Mouse (Mus musculus) 416B (cell line): Measurements from ENCODE around the gene Rcc1l.

Experiments
- DNase-seq: peaks from one replicate; pipeline ENCODE4 v3.0.0; 2011; ENCODE audit warnings: low read depth

Gene Rcc1l

DNA sequence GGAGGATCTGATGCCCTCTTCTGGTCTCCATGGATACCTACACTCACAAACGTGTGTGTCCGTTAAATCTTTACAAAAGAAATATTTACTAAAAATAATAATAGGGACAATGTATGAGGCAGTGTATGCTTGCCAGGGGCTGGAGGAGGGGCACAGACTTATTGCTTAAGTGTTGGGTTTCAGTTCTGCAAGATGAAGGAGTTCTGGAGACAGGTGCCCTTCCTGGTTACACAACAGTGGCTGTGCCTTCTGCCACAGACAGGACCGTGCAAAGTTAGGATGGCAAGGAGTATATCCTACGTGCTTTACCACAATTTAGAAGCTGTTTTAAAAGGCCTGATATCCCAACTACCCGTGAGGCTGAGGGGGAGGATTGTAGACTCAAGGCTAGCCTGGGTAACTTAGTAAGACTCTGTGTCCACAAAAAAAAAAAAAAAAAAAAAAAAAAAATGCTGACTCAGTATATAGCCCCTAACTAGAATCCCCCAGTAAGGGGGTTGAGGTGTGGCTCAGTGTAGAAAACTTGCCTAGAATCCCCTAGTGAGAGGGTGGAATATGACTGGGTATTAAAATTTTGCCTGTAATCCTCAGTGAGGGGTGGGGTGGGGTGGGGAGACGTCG, 60.8 kb downstream of the Rcc1l start:
- no peak for DNase-seq

DNA sequence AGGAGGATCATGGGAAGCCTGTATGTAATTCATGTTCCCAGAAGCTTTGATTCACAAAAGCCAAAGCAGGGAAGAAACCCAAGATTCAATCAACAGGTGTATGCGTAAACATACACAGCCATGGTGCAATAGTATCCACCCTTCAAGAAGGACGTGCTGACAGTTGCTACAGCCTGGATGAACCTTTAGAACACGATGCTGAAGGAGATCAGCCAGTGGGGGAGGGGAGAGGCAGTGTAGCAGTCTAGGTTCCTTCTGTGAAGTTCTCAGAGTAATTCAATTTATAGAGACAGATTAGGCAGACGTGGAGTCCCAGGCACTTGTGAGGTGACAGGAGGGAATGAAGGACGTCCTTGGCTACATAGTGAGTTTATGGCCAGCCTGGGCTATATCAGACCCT, 61.6 kb downstream of the Rcc1l start:
- DNase-seq, result no peak

DNA sequence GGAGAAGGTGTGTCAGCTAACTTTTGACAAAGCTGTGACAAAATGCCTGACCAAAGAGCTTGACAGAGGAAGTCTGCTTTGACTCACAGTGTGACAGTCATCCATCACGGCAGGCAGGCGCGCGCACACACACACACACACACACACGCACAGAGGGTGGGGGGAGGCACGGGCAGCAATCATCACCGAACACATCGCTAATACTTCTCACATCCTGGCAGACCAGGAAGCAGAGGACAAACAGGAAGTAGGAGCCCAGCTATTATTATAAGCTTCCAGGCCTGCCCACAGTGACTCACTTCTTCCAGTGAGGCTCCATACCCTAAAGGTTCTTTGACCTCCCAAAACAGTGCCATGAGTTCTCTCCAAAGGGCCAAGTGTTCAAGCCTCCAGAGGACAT, 70.7 kb downstream of the Rcc1l start:
- peak; percentile 75 for DNase-seq

DNA sequence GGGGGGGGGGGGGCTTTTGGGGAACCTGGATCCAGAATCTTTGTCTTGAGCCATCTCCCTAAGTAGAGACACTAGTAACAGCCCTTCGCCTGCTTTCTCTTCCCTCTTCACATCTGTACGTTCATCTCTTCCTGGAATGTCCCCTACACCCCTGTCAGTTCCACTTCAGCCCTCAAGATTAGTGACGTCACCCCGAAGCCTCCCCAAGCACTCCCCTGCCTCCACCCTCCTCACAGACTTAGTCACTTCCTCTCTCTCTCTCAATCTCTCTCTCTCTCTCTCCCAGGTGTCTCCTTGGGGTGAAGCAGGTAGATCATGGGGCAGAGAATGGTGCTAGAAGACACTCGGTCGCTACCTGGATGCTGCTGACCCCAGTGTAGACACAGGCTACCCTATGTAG, 73.9 kb downstream of the Rcc1l start:
- peak; percentile 60 for DNase-seq

DNA sequence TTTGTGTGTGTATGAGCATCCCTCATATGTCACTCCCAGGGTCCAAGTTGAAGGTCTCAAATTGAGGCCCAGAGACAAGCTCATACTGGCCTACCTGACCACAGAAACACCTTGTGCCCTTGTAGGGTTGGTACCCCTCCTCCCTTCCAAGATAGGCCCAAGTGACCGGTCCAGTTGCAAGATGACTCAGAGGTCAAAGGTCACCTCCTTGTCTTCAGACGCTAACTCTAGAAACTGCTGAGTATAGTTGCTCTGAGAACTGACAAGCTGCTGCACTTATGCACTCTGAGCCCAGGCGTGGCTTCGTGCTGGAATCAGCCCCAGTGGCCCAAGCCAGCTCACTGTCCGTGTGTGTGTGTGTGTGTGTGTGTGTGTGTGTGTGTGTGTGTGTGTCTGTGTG, 74.7 kb downstream of the Rcc1l start:
- DNase-seq, result peak; percentile 45

DNA sequence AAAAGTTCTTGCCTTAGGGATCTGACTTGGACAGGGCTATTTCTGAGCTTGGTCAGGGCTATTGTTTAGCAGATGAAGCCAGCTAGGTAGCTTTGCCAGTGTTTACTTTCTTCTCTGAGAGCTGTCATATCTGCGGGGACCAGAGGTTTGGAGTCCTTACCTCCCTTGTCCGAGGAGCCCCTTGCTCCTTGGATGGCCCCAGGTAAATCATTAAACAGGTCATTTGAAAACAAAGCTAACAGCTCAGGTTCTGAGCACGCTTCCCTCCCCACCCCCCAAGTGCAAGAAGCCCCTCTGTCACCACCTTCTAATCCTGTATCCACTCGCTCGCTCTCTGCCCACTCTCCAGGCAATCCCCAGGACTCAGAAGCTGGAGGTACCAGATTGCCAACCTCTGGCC, 75.3 kb downstream of the Rcc1l start:
- no peak for DNase-seq

DNA sequence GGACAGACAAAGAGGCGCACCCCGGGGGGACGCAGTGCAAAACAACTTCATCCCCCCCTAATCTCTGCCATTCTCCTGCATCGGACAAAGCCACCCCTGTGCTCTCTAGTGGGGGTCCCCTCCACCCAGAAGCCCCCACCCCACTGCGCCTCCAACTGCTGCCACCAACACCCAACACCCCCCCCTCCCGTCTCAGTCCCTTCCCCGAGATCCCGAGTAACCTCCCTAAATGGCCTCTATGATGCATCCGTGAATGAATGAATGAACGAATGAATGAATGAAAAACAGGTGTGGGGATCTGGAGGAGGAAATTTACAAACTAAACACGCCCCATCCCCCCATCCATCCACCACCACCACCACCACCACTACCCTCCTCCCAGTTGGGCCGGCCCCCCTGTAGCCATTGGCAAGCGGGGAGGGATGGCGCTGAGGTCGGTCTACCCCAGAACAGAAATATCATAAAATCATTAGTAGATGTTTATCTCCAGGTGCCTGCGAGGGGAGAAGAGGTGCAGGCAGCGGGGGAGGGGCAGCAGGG, 76.3 kb downstream of the Rcc1l start:
- no peak for DNase-seq

DNA sequence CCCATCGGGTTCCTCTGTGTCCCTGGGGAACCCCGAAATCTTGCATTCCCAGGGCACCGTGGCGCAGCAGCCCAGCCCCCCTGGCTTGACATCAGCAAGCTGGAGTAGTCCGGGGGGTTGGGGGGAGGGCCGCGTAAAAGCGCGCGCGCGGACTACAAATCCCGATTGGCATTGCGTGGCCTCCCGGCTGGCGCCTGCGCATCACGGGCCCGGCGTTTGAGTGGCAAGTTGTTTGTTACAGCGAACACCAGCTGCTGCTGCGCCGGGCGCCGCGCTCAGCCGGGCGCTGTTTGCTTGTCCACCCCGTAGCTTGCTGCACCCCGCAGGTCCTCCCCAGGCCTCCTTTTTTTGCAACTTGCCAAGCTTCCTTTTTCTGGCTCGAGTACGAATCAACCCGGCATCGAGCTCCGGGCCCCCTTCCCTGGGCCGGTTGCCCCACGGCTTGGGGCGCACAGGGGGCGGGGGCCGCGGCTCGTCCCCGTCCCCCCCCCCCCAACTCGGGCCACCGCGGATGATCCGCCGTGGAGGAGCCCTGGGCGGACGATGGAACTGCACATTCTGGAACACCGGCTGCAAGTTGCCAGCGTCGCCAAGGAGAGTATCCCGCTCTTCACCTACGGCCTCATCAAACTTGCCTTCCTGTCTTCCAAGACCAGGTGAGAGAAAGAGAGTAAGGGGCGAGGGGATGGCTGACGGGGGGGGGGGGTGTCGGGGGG, 76.9 kb downstream of the Rcc1l start, which contains the start of gene Castor2:
Gene Castor2, plus strand, starts transcription at position 216 of the 716 bp plus-strand sequence.
- DNase-seq, result peak; percentile 80

DNA sequence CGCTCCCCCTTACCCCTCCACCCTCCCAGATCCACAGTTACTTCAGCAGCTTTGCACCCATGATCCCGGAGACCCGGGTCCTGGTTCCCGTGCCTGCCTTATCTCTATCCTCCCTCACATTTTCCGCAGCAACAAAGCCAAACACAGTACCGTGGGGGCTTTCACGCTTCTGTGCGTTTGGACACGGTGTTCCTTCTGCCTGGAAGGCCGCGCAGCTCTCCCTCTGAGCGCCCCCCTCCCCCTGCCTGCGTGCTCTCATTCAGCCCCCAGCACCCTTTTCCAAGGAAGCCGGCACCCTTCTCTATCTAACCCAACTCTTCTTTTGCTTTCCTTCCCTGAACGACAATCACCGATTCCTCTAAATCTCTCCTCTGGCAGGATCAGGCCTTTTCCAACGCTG, 77.6 kb downstream of the Rcc1l start:
- no peak for DNase-seq

DNA sequence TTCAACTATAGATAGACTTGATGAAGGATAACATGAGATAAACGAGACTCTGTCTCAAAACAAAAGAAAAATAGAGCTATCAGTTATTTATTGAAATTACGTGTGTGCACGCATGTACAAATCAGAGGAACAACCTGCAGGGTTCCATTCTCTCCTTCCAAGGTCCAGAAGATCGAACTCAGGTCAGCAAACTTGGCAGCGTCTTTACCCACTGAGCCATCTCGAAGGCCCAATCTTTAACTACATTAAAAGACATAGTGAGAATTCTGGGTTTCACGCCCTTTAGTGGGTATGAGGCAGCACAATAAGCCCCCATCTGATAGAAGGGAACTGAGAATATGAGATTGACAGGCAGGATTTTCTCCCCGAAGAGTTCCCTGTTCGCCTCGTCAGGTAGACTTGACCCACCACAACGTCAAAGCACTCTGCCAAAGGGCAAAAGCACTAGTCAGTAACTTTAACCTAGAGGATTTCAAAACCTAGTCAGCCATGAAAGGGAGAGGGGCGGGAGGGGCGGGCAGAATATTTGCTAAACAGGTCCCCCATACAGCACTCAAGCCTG, 78.2 kb downstream of the Rcc1l start:
- DNase-seq, result no peak
